Mouse (Mus musculus): Measurements from ENCODE around the gene Lrrc2. TPM values are rescaled to one million over a fixed set of nuclear protein-coding genes. Genes with fewer than 3 reads are reported as not detected.

Gene Lrrc2
- 0.02 TPM in 1 of 2 replicates, not detected in the other for polyA plus RNA-seq (2012; rRNA removed)

DNA sequence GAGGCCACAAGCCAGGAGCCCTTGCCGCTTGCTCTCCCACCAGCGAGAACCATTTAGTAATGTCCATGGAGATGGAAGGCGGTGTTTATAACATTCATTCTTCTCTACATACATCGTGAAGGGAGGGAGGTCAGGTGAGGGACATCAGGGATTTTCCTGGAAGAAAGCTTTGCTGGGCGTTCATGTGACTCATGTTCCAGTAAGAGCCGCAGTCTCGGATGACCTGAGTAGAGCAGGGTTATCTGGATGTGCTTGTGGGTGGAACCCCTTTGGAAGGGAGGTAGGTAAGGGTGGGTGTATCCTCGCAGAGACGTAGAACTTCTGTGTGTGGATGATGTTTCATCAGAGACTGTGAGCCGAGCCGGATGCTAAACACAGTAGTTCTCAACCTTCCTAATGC, at the start of gene Lrrc2:
Gene Lrrc2, plus strand, starts transcription at position 149 of the 400 bp plus-strand sequence.
- TF ChIP-seq POLR2A (IDR thresholded peaks at IDR 0.05; ENCODE audit: low read depth, low read length) (no peak), CTCF (IDR thresholded peaks at IDR 0.05; ENCODE audit: extremely low read depth, insufficient read depth, insufficient read length, insufficient replicate concordance) (no peak)
- WGBS, result 90% methylated on average over 11 of the region's 11 CpGs
- no peak within 1 kb of the TSS for H3K4me3 ChIP-seq (ENCODE audit: extremely low read depth, insufficient read depth, insufficient read length)
- H3K4me1 ChIP-seq (ENCODE audit: control insufficient read depth, insufficient read depth, insufficient read length), result no peaks in the 10 kb centered on the region; the same call in 1 of the 2 replicates
- no peak within 1 kb of the TSS for H3K27ac ChIP-seq (ENCODE audit: insufficient read depth, low read length)
- H3K27me3 ChIP-seq (ENCODE audit: control insufficient read depth, insufficient read depth, low read length), result no peaks in the 10 kb centered on the region
- no peaks in the 10 kb centered on the region for H3K36me3 ChIP-seq (ENCODE audit: control insufficient read depth, insufficient read depth, low read length)
- DNase-seq (ENCODE audit: low read depth in 1 of 2, low spot score in 2 of 2), result no peak

DNA sequence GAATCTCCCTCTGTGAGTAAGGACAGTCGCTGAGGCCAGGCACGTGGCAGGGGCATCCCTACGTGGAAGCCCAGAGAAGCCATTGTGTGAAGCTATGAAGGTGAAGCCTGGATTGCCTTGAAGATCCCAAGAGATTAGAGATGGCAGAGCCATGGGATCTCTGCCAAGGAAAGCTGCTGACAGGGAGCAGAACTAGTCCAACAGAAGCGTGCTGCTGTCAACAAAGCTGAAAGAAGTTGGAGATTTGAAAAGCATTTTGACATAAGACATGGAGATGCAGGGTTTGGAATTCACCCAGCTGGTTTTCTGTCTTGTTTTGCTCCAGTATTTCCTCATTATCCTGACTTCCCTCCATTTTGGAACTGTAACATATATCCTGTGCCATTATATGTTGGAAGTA, 49.1 kb upstream of the Lrrc2 start:
- TF ChIP-seq POLR2A (IDR thresholded peaks at IDR 0.05; ENCODE audit: low read depth, low read length) (no peak), CTCF (IDR thresholded peaks at IDR 0.05; ENCODE audit: extremely low read depth, insufficient read depth, insufficient read length, insufficient replicate concordance) (no peak)
- Histone ChIP-seq H3K4me1 (ENCODE audit: control insufficient read depth, insufficient read depth, insufficient read length) (0 out of 2 replicates have a peak, but pooled peaks cover 2% of the 10 kb centered on the region), H3K4me3 (ENCODE audit: extremely low read depth, insufficient read depth, insufficient read length) (no peak overlapping the region), H3K27me3 (ENCODE audit: control insufficient read depth, insufficient read depth, low read length) (no peaks in the 10 kb centered on the region), H3K36me3 (ENCODE audit: control insufficient read depth, insufficient read depth, low read length) (no peaks in the 10 kb centered on the region), H3K27ac (ENCODE audit: insufficient read depth, low read length) (no peak overlapping the region)
- 92% methylated on average over 4 of the region's 4 CpGs for WGBS
- no peak for DNase-seq (ENCODE audit: low read depth in 1 of 2, low spot score in 2 of 2)

- Histone ChIP-seq H3K4me3 (ENCODE audit: extremely low read depth, insufficient read depth, insufficient read length) (no peak overlapping the region), H3K4me1 (ENCODE audit: control insufficient read depth, insufficient read depth, insufficient read length) (peaks cover 13% of the 10 kb centered on the region; the same call in 1 of the 2 replicates), H3K27me3 (ENCODE audit: control insufficient read depth, insufficient read depth, low read length) (no peaks in the 10 kb centered on the region), H3K27ac (ENCODE audit: insufficient read depth, low read length) (peak overlapping the region; percentile 93), H3K36me3 (ENCODE audit: control insufficient read depth, insufficient read depth, low read length) (no peaks in the 10 kb centered on the region)
- peak in 1 of 2 experiments; percentile 68 for DNase-seq (ENCODE audit: low read depth in 1 of 2, low spot score in 2 of 2)
- TF ChIP-seq CTCF (IDR thresholded peaks at IDR 0.05; ENCODE audit: extremely low read depth, insufficient read depth, insufficient read length, insufficient replicate concordance) (no peak), POLR2A (IDR thresholded peaks at IDR 0.05; ENCODE audit: low read depth, low read length) (no peak; the same call in 1 of the 2 replicates)
- WGBS, result 75% methylated on average over 11 of the region's 11 CpGs
These were observed 44.0 kb upstream of the Lrrc2 start for GRCm38 (mm10) chr9:110907201-110907837.

GRCm38 (mm10) chr9:110907838-110908630, 43.3 kb upstream of the Lrrc2 start:
- Histone ChIP-seq H3K27me3 (ENCODE audit: control insufficient read depth, insufficient read depth, low read length) (no peaks in the 10 kb centered on the region), H3K4me3 (ENCODE audit: extremely low read depth, insufficient read depth, insufficient read length) (no peak overlapping the region), H3K36me3 (ENCODE audit: control insufficient read depth, insufficient read depth, low read length) (no peaks in the 10 kb centered on the region), H3K4me1 (ENCODE audit: control insufficient read depth, insufficient read depth, insufficient read length) (peaks cover 13% of the 10 kb centered on the region; the same call in 1 of the 2 replicates), H3K27ac (ENCODE audit: insufficient read depth, low read length) (peak overlapping the region; percentile 93)
- no peak for DNase-seq (ENCODE audit: low read depth in 1 of 2, low spot score in 2 of 2)
- 79% methylated on average over 4 of the region's 4 CpGs for WGBS
- TF ChIP-seq POLR2A (IDR thresholded peaks at IDR 0.05; ENCODE audit: low read depth, low read length) (no peak), CTCF (IDR thresholded peaks at IDR 0.05; ENCODE audit: extremely low read depth, insufficient read depth, insufficient read length, insufficient replicate concordance) (no peak)

DNA sequence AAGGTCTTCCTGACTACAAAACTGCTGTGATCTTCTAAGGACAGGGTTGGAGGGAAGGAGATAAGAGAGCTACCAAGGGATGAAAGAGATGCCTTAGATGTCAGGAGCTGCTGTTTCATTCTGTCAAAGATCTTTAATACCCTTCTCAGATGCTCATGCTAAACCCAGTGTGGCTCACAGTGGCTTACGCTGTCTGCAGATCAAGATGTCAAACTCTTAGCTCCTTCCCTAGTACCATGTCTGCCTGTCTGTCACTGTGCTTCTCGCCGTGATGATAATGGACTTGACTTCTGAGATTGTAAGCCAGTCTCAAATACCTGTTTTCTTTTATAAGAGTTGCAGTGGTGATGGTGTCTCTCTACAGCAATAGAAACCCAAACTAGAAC, 42.7 kb upstream of the Lrrc2 start:
- 84% methylated on average over 3 of the region's 3 CpGs for WGBS
- Histone ChIP-seq H3K36me3 (ENCODE audit: control insufficient read depth, insufficient read depth, low read length) (no peaks in the 10 kb centered on the region), H3K27me3 (ENCODE audit: control insufficient read depth, insufficient read depth, low read length) (no peaks in the 10 kb centered on the region), H3K27ac (ENCODE audit: insufficient read depth, low read length) (peak overlapping the region; percentile 93), H3K4me1 (ENCODE audit: control insufficient read depth, insufficient read depth, insufficient read length) (peaks cover 11% of the 10 kb centered on the region; the same call in 1 of the 2 replicates), H3K4me3 (ENCODE audit: extremely low read depth, insufficient read depth, insufficient read length) (no peak overlapping the region)
- TF ChIP-seq CTCF (IDR thresholded peaks at IDR 0.05; ENCODE audit: extremely low read depth, insufficient read depth, insufficient read length, insufficient replicate concordance), result no peak
- TF ChIP-seq POLR2A (IDR thresholded peaks at IDR 0.05; ENCODE audit: low read depth, low read length), result no peak
- DNase-seq (ENCODE audit: low read depth in 1 of 2, low spot score in 2 of 2), result no peak

- peak overlapping the region; percentile 93 for H3K27ac ChIP-seq (ENCODE audit: insufficient read depth, low read length)
- WGBS, result 39% methylated on average over 6 of the region's 6 CpGs
- no peak for DNase-seq (ENCODE audit: low read depth in 1 of 2, low spot score in 2 of 2)
- no peaks in the 10 kb centered on the region for H3K27me3 ChIP-seq (ENCODE audit: control insufficient read depth, insufficient read depth, low read length)
- H3K4me1 ChIP-seq (ENCODE audit: control insufficient read depth, insufficient read depth, insufficient read length), result peaks cover 11% of the 10 kb centered on the region; the same call in 1 of the 2 replicates
- H3K4me3 ChIP-seq (ENCODE audit: extremely low read depth, insufficient read depth, insufficient read length), result no peak overlapping the region
- H3K36me3 ChIP-seq (ENCODE audit: control insufficient read depth, insufficient read depth, low read length), result no peaks in the 10 kb centered on the region
- TF ChIP-seq CTCF (IDR thresholded peaks at IDR 0.05; ENCODE audit: extremely low read depth, insufficient read depth, insufficient read length, insufficient replicate concordance) (no peak), POLR2A (IDR thresholded peaks at IDR 0.05; ENCODE audit: low read depth, low read length) (no peak)
These were observed 41.9 kb upstream of the Lrrc2 start for GRCm38 (mm10) chr9:110909371-110909967.
